Mouse (Mus musculus) heart, adult 2 months (tissue): ENCODE measurements around the gene Otub1.

Source experiments
- CTCF ChIP-seq: fragments of 200-600 bp; IDR thresholded peaks from 2 replicates; pipeline ENCODE4 v1.8.1; 2022; ENCODE audit warnings: antibody characterized with exemption, mild to moderate bottlenecking, moderate library complexity
- EP300 ChIP-seq: fragments of 200-500 bp; IDR thresholded peaks from 2 replicates; pipeline ENCODE4 v1.6.1; 2011; ENCODE audit warnings: low read depth, low read length, control low read depth; ENCODE audit not compliant: insufficient read depth
- POLR2A ChIP-seq: fragments of 200-500 bp; IDR thresholded peaks from 2 replicates; pipeline ENCODE4 v1.6.1; 2011; ENCODE audit warnings: mild to moderate bottlenecking, low read depth, low read length, control low read depth; ENCODE audit not compliant: insufficient read depth

- TF ChIP-seq CTCF, result no peak
- no peak for TF ChIP-seq POLR2A
- no peak for TF ChIP-seq EP300
These were observed 13.6 kb downstream of the Otub1 start for GRCm38 (mm10) chr19:7192561-7192967.
